Mouse (Mus musculus) spleen, adult 2 months (tissue): ENCODE measurements around the gene H2-M5. TPM values are rescaled to one million over a fixed set of nuclear protein-coding genes. Genes with fewer than 3 reads are reported as not detected.

ENCODE experiments used
- DNase-seq, 2 experiments: peaks; one replicate each; pipeline versions ENCODE4 v3.0.0 to v3.0.0-alpha.2; 2012 to 2021; ENCODE audit warnings: low spot score in 2 of 2, low read depth in 1 of 2
- H3K27ac ChIP-seq: fragments of 200-500 bp; 2 replicates; pipeline ENCODE4 v1.5.1; 2012; ENCODE audit warnings: low read length, inconsistent platforms; ENCODE audit not compliant: insufficient read depth
- H3K27me3 ChIP-seq: fragments of 200-500 bp; 2 replicates; pipeline ENCODE4 v1.6.1; 2012; ENCODE audit warnings: mild to moderate bottlenecking, moderate library complexity, low read length, inconsistent platforms; ENCODE audit not compliant: control insufficient read depth, insufficient read depth
- H3K36me3 ChIP-seq: fragments of 200-500 bp; 2 replicates; pipeline ENCODE4 v1.6.1; 2012; ENCODE audit warnings: mild to moderate bottlenecking, low read length, inconsistent platforms; ENCODE audit not compliant: control insufficient read depth, insufficient read depth
- H3K4me1 ChIP-seq: fragments of 200-500 bp; 2 replicates; pipeline ENCODE4 v1.6.1; 2011; ENCODE audit warnings: inconsistent platforms; ENCODE audit not compliant: control insufficient read depth, insufficient read depth, insufficient read length
- H3K4me3 ChIP-seq: fragments of 200-500 bp; 2 replicates; pipeline ENCODE4 v1.5.1; 2011; ENCODE audit warnings: mild to moderate bottlenecking, inconsistent platforms; ENCODE audit not compliant: insufficient read depth, insufficient read length; ENCODE audit errors: extremely low read depth
- CTCF ChIP-seq: fragments of 200-500 bp; IDR thresholded peaks from 2 replicates; pipeline ENCODE4 v1.5.1; 2011; ENCODE audit warnings: mild to moderate bottlenecking, inconsistent platforms; ENCODE audit not compliant: insufficient read depth, insufficient read length, insufficient replicate concordance; ENCODE audit errors: extremely low read depth
- POLR2A ChIP-seq: fragments of 200-500 bp; IDR thresholded peaks from 2 replicates; pipeline ENCODE4 v1.6.1; 2011; ENCODE audit warnings: low read depth, low read length, inconsistent platforms
- WGBS: fragments of 180-500 bp; shearing (Covaris S2); methylation state at CpG from one replicate; pipeline ENCODE4 v1.1.7; 2018; 5-methylcytosine and 5-hydroxymethylcytosine counted together
- polyA plus RNA-seq: library from polyadenylated mRNA; depleted of rRNA; stranded (reverse); fragments of >200 nt; gene quantifications from 2 replicates; pipeline ENCODE4 v1.2.3, GENCODE M21; 2012

H2-M5 gene
- polyA plus RNA-seq, 1 experiment: 0.48 TPM

DNA sequence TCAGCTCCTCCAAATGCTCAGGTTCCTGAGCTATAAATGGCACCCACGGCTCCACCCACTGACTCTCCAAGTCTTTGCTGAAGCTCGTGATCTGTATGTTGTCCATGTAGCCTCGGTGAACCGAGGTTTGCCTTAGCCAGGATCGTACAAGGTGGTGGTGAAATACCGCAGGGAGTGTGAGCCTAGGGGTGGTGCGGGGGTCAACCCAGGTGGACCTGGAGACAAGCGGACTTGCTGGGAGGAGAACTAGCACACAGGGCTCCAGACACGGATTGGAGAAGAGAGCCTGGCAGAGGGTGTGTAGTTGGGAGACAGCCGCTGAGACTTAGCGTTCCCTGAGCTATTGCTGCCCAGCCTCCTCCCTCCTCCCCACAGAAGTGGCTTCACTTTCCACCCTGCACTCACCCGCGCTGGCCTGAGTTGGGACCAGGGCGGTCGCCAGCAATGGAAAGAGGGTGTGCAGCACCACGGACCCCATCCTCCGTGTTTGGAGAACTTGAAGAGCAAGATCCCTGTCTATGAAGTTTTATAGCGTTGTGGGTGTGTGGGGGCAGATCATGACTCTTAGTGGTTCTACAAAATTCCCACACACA is 8.0 kb downstream of the H2-M5 start, which contains the start of gene 2410137M14Rik:
Gene 2410137M14Rik (minus strand): TSS at position 17 of the 593 bp plus-strand sequence.
- Histone ChIP-seq H3K4me3 (no peak within 1 kb of the TSS), H3K27ac (no peak within 1 kb of the TSS), H3K27me3 (no peaks in the 10 kb centered on the region), H3K36me3 (no peaks in the 10 kb centered on the region), H3K4me1 (no peaks in the 10 kb centered on the region)
- TF ChIP-seq CTCF (no peak), POLR2A (no peak)
- DNase-seq: no peak
- 37% methylated on average over 18 of the region's 18 CpGs for WGBS

DNA sequence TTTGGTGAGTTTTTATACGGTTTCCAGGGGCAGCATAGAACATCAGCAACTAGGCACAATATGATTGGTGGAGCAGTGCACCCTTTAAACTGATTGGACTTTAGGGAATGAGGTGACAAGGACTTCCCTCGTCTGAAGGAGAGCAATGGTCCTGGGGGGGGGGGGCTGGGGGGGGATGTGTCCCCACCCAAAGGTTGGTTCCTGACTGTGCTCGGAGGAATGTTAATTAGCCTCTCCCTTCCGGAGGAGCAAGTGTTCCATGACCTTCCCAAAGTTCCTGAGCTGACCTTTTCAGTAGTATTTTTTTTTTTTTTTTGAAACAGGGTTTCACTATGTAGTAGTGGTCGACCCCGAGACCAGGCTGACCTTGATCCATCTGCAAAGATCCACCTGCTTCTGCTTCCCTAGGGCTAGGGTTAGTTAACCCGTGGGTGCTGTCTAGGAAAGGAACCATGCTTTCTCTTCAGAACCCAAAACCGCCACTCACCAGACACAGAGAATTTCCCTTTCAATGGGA is 16.0 kb downstream of the H2-M5 start:
- TF ChIP-seq POLR2A (no peak), CTCF (no peak)
- H3K27me3 ChIP-seq: no peaks in the 10 kb centered on the region
- H3K36me3 ChIP-seq: no peaks in the 10 kb centered on the region
- no peak overlapping the region for H3K4me3 ChIP-seq
- no peak overlapping the region for H3K27ac ChIP-seq
- DNase-seq: no peak
- WGBS: 76% methylated on average over 8 of the region's 8 CpGs
- no peaks in the 10 kb centered on the region for H3K4me1 ChIP-seq

DNA sequence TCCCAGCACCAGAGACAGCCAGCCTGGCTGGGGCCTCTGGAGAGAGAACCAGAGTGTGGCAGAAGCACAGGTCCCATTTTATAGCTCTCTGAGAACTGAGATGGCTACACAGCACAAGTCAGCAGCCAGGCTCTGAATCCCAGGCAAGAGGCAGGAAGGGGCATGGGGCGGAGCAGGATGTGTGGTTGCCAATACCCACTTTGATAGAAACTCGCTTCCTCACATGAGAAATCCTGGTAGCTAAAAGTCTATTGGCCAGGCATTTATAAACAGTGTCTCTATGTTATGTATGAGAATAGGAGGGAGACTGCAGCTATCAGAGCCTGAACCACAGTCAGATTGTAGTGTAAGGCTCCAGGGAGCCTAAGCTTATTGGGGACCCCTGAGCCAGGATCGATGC is 16.5 kb downstream of the H2-M5 start:
- TF ChIP-seq CTCF (no peak), POLR2A (no peak)
- Histone ChIP-seq H3K27ac (no peak overlapping the region), H3K27me3 (no peaks in the 10 kb centered on the region), H3K4me1 (no peaks in the 10 kb centered on the region), H3K36me3 (no peaks in the 10 kb centered on the region), H3K4me3 (no peak overlapping the region)
- DNase-seq: no peak
- 37% methylated on average over 3 of the region's 3 CpGs for WGBS

DNA sequence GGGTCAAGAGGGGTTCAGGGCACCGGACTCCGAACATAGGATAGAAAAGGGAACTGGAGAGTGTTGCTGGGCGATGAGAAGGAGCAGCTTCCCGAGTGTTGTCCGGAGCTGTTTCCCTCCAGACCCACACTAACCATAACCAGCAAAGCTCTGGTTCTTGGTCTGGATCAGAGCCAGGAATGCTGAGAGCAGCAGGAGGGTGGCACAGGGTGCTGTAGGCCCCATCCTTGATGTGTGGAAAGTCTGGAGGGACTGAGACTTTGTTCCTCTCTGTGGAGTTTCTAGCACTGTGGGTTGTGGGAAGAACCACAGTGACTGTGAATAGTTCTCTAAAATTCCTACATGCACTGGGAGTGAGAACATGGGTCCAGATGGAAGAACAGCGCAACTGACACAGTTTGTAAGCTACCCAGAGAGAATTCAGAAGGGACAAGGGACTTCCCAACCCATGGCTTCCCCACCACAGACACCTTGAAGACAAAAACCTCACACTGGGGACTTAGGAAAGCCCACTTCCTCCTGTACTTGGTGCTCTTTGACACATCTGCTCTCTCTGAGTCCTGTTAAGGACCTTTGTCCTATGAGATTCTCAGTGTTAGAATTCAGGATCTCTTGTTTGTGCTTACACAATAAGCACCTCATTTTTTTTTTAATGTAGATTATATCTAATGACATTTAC is 18.0 kb downstream of the H2-M5 start:
- no peak for DNase-seq
- no peak overlapping the region for H3K27ac ChIP-seq
- H3K36me3 ChIP-seq: no peaks in the 10 kb centered on the region
- no peaks in the 10 kb centered on the region for H3K27me3 ChIP-seq
- 47% methylated on average over 6 of the region's 6 CpGs for WGBS
- no peaks in the 10 kb centered on the region for H3K4me1 ChIP-seq
- TF ChIP-seq POLR2A (no peak), CTCF (no peak)
- no peak overlapping the region for H3K4me3 ChIP-seq

DNA sequence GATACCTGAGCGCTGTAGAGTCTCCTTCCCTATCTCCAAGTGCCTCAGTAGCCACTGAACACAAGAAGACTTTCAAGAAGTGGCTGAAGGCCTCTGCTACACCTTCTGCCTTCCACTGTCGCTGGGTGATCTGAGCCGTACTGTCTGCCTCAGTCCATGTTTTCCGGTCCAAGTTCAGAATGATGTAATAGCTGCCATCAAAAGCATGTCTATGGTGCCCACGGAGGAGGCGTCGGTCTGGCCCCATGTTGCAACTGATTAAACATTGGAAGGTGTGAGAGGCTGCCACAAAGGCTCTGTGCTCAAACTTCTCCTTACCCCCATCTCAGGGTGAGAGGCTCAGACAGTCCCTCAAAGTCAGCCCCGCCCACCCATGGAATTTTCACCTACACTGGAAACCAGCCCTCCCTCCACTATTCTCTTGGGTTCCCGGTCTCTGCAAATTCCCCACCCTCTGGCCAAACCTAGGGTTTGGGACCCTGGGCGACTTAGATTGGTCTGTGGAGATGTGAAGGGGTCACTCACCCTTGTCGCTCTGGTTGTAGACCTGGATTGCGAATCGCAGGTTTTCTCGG is 18.9 kb downstream of the H2-M5 start:
- H3K4me1 ChIP-seq: no peaks in the 10 kb centered on the region
- DNase-seq: no peak
- no peak overlapping the region for H3K4me3 ChIP-seq
- no peak overlapping the region for H3K27ac ChIP-seq
- no peaks in the 10 kb centered on the region for H3K27me3 ChIP-seq
- H3K36me3 ChIP-seq: no peaks in the 10 kb centered on the region
- WGBS: 90% methylated on average over 14 of the region's 14 CpGs
- TF ChIP-seq POLR2A (no peak), CTCF (no peak)

DNA sequence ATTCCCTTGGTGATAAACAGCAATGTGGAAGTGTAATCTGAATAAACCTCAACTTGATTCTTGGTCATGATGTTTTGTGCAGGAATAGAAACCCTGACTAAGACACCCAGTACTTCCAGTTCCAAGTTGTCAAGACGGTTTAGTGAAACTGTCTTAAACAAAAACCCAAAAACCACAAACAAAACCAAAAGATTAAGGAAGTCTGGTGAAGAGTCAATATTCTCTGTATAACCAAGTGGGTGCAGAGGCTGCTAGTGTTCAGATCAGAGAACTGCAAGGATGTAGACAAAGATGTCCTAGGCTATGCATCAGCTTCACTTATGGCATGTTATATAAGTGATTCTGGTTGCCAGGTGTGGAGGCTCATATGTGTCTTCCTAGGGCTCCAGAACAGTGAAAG is 22.5 kb downstream of the H2-M5 start:
- no peak for TF ChIP-seq CTCF
- Histone ChIP-seq H3K4me1 (no peaks in the 10 kb centered on the region), H3K27me3 (no peaks in the 10 kb centered on the region), H3K4me3 (no peak overlapping the region), H3K27ac (no peak overlapping the region), H3K36me3 (no peaks in the 10 kb centered on the region)
- WGBS: 12% methylated on average over 1 of the region's 1 CpGs
- no peak for DNase-seq

DNA sequence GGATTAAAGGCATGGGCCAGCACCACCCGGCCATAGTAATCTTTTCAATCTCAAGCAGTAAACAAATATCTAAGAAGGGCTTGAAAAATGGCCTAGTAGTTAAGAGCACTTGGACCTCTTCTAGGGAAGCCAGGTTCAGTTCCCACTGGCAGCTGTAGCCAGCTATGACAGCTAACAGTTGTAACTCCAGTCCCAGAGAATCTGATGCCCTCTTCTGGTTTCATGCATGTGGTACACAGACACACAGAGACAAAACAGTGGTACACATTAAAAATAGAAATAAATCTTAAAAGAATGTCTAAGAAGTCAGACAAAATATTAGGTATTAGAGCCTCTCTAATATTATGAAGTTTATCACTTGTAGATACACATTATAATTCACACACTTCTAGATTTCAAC is 28.2 kb downstream of the H2-M5 start:
- WGBS: 81% methylated on average over 1 of the region's 1 CpGs
- Histone ChIP-seq H3K27ac (no peak overlapping the region), H3K27me3 (no peaks in the 10 kb centered on the region), H3K4me3 (no peak overlapping the region), H3K36me3 (no peaks in the 10 kb centered on the region), H3K4me1 (peaks cover 8% of the 10 kb centered on the region)
- TF ChIP-seq POLR2A (no peak), CTCF (no peak)
- no peak for DNase-seq
